Mouse (Mus musculus) megakaryocyte, embryonic 14.5 days (primary cell): ENCODE measurements around the gene Sohlh2.

ENCODE experiments used
- FLI1 ChIP-seq: IDR thresholded peaks from 2 replicates; pipeline ENCODE4 v1.6.1; 2012; ENCODE audit warnings: low read length, inconsistent platforms, mixed read lengths
- GATA1 ChIP-seq: IDR thresholded peaks from 3 replicates; pipeline ENCODE4 v1.6.1; 2012; ENCODE audit warnings: mixed read lengths, low read length, inconsistent platforms, borderline replicate concordance

GRCm38 (mm10) chr3:55151656-55152433 is 30.0 kb upstream of the Sohlh2 start:
- TF ChIP-seq GATA1 = no peak
- TF ChIP-seq FLI1 = no peak
